Mouse (Mus musculus): ENCODE results near the gene Srsf7. TPM values are rescaled to one million over a fixed set of nuclear protein-coding genes. Genes with fewer than 3 reads are reported as not detected.
"Not testable (repeated sequence)": the region's sequence is repeated elsewhere in the genome, so short reads cannot be mapped to it uniquely, and the experiment has no call there.

Srsf7 gene
- 33.3 and 35.9 TPM in 2 replicates for polyA plus RNA-seq (2012; ENCODE audit: insufficient read depth, insufficient read length, missing spikeins)

DNA sequence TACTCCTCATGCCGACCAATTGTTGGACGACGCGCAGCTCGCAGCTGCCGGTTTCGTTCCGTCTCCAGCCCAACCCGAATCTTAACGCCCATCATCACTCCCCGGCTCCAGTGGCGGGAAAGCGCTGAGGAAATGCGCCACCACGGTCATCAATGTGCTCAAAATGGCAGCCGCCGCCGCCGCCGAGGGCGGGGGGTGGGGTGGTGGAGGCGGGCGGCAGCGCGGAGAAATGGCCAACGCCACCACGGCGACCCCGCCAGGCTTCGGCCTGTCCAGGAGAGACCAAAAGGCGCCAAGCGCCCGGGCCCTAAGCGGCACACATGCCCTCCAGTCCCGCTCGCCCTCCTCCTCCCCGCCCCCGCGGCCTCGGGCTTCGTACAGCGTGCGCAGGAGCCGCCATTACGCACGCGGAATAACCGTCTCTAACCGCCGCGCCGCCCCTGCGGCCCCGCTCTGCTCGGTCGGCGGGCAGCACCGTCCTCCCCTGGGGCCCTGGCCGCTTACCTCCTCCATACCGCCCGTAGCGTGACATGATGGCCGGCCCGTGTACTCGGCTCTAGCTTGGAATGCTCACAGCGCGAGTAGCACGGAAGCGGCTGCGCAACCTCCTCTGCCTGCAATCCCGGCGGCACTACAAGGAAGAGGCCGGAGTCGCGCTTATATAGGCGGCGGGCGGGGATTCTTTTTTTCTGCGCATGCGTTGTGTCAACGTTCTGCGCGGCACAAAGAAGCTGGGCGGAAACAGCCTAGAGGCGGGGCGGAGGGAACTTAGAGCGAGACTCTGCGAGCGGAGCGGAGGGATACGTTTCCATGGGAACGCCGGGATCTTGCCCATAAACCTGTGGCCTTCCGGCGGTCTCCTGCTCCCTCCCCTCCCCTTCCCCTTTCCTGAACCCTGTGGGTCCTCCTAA lies at the start of gene Srsf7, which contains the start of gene Ttc39d:
TSS of gene Srsf7 (minus strand) at position 637 of the 911 bp plus-strand sequence.
TSS of gene Ttc39d (plus strand) at position 790 of the 911 bp plus-strand sequence.
- Histone ChIP-seq H3K27ac (replicated peaks; ENCODE audit: low read depth, low read length) (peak within 1 kb of the TSS; percentile 88), H3K4me3 (ENCODE audit: insufficient read depth, low read depth, low read length) (peak within 1 kb of the TSS; percentile 97), H3K4me1 (ENCODE audit: control insufficient read depth, insufficient read depth, insufficient read length, low read length) (no peaks in the 10 kb centered on the region)

DNA sequence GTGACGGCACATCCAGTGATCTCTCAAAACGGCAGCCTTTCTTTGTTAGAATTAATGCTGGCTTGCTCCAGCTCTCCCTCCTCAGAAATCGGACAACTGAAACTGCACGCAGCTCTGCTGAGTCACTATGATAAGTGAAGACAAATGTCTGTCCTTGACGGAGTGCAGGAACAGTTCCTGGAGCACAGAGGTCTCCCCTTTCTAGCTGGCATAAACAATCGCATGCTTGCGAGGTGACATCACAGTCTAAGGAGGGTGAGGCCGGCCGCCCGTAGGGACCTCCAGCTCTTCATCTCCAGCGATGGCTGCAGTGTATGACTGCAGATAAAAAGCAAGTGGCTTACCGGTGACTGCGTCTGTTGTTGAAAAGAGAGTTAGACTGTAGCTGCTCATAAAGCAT lies 48.1 kb upstream of the Srsf7 start:
- Histone ChIP-seq H3K4me1 (ENCODE audit: control insufficient read depth, insufficient read depth, insufficient read length, low read length) (no peaks in the 10 kb centered on the region), H3K27ac (replicated peaks; ENCODE audit: low read depth, low read length) (peak overlapping the region; percentile 47; the same call in 1 of the 2 replicates), H3K4me3 (ENCODE audit: insufficient read depth, low read depth, low read length) (no peak overlapping the region)

DNA sequence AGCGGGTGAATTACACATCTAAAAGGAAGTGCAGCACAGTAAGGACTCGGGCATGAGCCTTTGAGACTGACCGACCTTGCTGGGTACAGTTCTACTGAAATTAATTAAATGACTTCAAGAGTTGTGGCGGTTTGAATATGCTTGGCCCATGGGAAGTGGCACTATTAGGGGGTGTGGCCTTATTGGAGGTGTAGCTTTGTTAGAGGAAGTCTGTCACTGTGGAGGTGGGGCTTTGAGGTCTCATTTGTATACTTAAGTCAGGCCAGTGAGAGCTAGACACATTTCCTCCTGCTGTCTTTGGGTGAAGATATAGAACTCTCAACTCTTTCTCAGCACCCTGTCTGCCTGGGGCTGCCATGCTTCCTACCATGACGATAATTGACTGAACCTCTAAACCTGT lies 47.3 kb upstream of the Srsf7 start:
- Histone ChIP-seq H3K4me3 (ENCODE audit: insufficient read depth, low read depth, low read length) (no peak overlapping the region), H3K27ac (replicated peaks; ENCODE audit: low read depth, low read length) (0 out of 2 replicates have a peak overlapping the region, but pooled peaks have one; percentile 16), H3K4me1 (ENCODE audit: control insufficient read depth, insufficient read depth, insufficient read length, low read length) (no peaks in the 10 kb centered on the region)

DNA sequence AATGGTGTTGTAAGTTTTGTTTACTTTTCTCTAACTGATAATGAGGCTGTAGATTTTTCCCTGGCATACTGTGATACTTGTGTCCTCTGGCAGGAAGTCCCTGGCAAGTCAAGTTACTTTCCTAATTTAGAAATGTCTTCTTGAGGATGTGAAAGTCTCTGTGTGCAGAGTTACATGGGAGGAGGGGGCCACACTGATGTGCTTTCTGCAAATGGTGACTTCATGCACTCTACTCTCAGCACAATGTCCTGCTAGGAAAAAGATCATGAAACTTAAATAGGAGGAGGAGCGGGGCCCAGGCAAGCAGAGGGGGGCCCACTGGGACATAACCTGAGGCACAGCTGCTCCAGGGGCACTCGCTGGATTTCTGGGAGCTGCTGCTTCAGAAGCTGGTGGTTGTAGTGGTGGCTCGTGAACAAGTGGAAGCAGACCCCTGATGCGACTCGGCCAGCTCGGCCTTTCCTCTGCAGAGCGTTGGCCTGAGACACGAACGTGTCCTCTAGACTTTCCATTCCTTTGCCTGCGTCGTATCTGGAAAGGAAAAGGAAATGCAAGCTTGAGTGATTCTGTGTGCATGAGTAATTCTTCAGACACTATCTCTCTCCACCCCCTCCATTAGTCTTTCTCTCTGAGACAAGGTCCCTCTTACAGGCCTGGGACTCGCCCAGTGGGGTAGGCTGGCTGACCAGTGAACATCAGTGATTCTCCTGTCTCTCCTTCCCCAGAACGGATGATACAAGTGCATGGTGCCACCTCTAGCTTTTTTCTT lies 45.8 kb upstream of the Srsf7 start:
- no peak overlapping the region for H3K4me3 ChIP-seq (ENCODE audit: insufficient read depth, low read depth, low read length)
- no peaks in the 10 kb centered on the region for H3K4me1 ChIP-seq (ENCODE audit: control insufficient read depth, insufficient read depth, insufficient read length, low read length)
- H3K27ac ChIP-seq (replicated peaks; ENCODE audit: low read depth, low read length), result peak overlapping the region; percentile 35; the same call in 1 of the 2 replicates

DNA sequence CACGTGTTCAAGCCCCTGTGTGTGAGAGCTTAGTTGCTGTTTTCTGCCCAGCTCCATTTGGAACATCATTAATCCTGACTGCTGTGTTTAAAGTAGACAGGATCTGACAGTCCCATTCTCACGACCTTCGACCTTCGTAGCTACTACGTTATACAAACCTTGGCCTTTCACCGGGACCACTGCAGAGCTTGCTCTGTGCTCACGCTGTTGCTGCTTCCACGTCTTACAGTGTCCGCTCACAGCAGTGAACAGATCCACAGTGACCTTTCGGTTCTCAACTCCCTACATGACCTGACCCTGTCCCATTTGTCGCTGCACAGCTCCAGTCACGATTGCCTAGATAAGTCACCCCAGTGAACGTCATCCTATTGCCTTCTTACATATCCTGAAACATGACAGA lies 36.0 kb upstream of the Srsf7 start:
- H3K4me1 ChIP-seq (ENCODE audit: control insufficient read depth, insufficient read depth, insufficient read length, low read length), result no peaks in the 10 kb centered on the region
- H3K4me3 ChIP-seq (ENCODE audit: insufficient read depth, low read depth, low read length), result no peak overlapping the region
- no peak overlapping the region for H3K27ac ChIP-seq (replicated peaks; ENCODE audit: low read depth, low read length)

DNA sequence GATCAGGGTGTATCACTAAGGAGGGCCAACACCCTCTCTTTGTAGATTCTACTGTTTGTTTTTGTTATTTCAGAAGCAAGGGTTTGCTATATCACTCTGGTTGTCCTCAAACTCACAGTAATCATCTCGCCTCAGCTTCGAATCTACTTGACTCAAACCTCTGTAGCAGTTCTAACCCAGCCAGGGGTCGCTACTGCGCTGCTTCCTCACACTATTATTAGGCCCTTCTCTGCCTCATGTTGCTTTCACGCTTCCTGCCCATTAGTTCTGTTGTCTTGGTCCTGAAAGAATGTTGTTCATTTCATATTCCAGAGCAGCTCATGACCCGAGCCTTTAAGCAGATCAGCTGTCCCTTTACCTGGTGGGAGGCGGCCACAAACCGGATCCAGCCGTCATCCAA lies 34.5 kb upstream of the Srsf7 start:
- Histone ChIP-seq H3K27ac (replicated peaks; ENCODE audit: low read depth, low read length) (no peak overlapping the region), H3K4me3 (ENCODE audit: insufficient read depth, low read depth, low read length) (no peak overlapping the region), H3K4me1 (ENCODE audit: control insufficient read depth, insufficient read depth, insufficient read length, low read length) (no peaks in the 10 kb centered on the region)

DNA sequence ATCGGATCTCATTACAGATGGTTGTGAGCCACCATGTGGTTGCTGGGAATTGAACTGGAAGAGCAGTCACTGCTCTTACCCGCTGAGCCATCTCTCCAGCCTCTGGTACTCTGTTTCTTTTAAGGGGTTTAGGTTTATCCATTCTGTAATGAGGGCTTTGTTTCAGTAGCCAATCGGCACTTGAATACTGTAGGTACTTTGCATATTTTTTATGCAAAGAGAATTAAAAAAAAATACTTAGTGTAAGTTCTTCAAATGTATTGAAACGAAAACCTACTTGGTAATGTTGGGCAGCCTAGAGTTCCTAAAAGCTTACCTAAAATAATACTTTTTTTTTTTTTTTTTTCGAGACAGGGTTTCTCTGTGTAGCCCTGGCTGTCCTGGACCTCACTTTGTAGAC lies 30.4 kb upstream of the Srsf7 start:
- H3K27ac ChIP-seq (replicated peaks; ENCODE audit: low read depth, low read length), result no peak overlapping the region
- no peak overlapping the region for H3K4me3 ChIP-seq (ENCODE audit: insufficient read depth, low read depth, low read length)
- no peaks in the 10 kb centered on the region for H3K4me1 ChIP-seq (ENCODE audit: control insufficient read depth, insufficient read depth, insufficient read length, low read length)

DNA sequence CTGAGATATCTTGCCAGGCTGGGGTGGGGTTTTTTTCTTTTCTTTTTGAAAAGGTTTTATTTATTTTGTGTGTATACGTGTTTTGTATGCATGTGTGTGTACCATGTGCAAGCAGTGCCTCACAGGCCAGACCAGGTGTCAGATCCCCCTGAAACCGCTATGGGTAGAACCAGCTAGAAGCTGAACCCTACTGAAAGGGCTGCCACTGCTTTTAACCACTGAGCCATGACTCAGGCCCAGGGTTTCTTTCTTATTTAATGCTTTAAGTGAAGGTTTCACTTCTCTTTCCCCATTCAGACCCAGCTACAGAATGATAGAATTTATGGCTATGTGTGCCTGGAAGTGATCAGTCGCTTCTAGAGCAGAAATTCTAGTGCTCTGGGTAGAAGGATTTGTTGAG lies 29.7 kb upstream of the Srsf7 start:
- Histone ChIP-seq H3K4me3 (ENCODE audit: insufficient read depth, low read depth, low read length) (no peak overlapping the region), H3K4me1 (ENCODE audit: control insufficient read depth, insufficient read depth, insufficient read length, low read length) (no peaks in the 10 kb centered on the region), H3K27ac (replicated peaks; ENCODE audit: low read depth, low read length) (no peak overlapping the region)

DNA sequence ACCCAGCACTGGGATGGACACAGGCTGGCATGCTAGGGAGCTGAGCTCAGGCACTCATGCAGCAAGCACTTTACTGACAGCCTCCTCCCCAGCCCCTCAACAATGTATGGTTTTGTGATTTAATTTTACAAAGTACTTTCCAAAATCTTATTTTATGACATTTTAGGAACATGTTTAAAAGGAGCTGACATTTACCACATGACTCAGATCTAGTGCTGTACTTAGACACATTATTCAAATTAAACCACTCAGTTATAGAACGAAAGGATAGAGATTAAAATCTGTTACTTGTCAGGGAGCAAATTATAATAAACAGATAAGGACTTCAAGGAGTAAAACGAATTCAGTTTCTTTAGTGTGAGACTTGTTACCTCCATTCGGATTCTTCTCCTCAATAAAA lies 28.4 kb upstream of the Srsf7 start:
- no peak overlapping the region for H3K27ac ChIP-seq (replicated peaks; ENCODE audit: low read depth, low read length)
- no peaks in the 10 kb centered on the region for H3K4me1 ChIP-seq (ENCODE audit: control insufficient read depth, insufficient read depth, insufficient read length, low read length)
- no peak overlapping the region for H3K4me3 ChIP-seq (ENCODE audit: insufficient read depth, low read depth, low read length)

DNA sequence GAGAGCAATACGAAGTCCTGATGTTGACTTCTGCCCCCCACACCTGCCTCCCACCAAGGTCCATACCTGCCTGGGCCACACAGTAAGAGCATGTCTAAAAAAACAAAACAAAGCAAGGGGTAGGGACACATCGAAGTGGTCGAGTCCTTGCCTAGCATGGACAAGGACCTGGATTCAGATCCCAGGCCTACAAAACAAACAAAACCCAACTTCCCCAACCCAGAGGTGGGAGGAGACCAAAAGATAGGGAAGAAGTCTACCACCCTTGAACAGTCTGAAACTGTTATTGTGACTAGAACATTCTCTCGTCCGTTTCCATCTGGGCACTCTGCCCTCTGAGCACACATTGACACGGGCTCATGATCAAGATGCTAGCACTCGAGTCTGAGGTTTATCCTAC lies 27.3 kb upstream of the Srsf7 start:
- Histone ChIP-seq H3K4me1 (ENCODE audit: control insufficient read depth, insufficient read depth, insufficient read length, low read length) (no peaks in the 10 kb centered on the region), H3K27ac (replicated peaks; ENCODE audit: low read depth, low read length) (no peak overlapping the region), H3K4me3 (ENCODE audit: insufficient read depth, low read depth, low read length) (no peak overlapping the region)

DNA sequence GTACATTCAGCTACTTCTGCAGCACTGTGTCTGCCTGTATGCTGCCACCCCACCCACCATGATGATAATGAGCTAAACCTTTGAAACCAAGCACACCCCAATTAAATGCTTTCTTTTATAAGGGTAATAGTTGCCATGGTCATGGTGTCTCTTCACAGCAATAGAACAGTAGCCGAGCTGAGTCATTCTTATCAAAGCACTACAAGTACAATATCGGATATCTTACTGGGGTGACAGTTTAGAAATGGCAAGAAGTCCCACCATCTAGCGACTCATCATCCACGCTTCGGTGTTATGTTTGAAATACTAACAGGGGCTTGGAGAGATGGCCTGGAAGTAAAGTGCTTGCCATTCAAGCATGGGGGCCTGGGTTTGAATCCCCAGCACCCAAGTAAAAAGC lies 26.7 kb upstream of the Srsf7 start:
- H3K27ac ChIP-seq (replicated peaks; ENCODE audit: low read depth, low read length), result no peak overlapping the region
- H3K4me3 ChIP-seq (ENCODE audit: insufficient read depth, low read depth, low read length), result no peak overlapping the region
- no peaks in the 10 kb centered on the region for H3K4me1 ChIP-seq (ENCODE audit: control insufficient read depth, insufficient read depth, insufficient read length, low read length)

DNA sequence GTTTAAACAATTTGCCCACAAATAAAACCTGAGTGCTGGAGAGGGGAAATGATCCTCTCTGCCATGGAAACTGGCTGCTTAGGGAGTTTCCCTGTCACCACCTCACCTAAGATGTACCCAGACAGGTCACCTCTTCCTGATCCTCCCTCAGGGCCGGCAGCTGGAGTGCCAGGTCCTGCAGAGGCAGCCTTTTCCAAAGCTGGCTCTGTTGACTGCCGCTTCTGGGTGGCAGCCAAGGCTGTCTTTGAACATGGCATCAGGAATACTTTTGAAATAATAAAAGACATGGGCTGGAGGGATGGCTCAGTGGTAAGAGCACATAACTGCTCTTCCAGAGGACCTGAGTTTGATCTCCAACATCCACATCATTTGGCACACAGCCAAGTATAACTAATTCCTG lies 22.3 kb upstream of the Srsf7 start:
- Histone ChIP-seq H3K4me3 (ENCODE audit: insufficient read depth, low read depth, low read length) (no peak overlapping the region), H3K27ac (replicated peaks; ENCODE audit: low read depth, low read length) (no peak overlapping the region), H3K4me1 (ENCODE audit: control insufficient read depth, insufficient read depth, insufficient read length, low read length) (no peaks in the 10 kb centered on the region)

DNA sequence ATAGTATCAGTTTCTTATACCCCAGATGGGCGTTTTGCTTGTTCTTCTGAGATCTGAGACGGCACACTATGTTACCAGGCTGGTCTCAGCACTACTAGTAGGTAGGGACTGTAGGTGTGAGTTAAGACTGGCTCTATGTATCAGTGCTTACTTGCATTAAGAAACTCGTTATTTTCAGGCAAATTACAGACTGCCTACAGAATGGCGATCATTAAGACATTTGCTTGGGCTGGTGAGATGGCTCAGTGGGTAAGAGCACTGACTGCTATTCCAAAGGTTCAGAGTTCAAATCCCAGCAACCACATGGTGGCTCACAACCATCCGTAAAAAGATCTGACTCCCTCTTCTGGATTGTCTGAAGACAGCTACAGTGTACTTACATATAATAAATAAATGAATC lies 18.0 kb upstream of the Srsf7 start:
- not testable (repeated sequence) for H3K27ac ChIP-seq (replicated peaks; ENCODE audit: low read depth, low read length); H3K4me3 ChIP-seq (ENCODE audit: insufficient read depth, low read depth, low read length); H3K4me1 ChIP-seq (ENCODE audit: control insufficient read depth, insufficient read depth, insufficient read length, low read length)

DNA sequence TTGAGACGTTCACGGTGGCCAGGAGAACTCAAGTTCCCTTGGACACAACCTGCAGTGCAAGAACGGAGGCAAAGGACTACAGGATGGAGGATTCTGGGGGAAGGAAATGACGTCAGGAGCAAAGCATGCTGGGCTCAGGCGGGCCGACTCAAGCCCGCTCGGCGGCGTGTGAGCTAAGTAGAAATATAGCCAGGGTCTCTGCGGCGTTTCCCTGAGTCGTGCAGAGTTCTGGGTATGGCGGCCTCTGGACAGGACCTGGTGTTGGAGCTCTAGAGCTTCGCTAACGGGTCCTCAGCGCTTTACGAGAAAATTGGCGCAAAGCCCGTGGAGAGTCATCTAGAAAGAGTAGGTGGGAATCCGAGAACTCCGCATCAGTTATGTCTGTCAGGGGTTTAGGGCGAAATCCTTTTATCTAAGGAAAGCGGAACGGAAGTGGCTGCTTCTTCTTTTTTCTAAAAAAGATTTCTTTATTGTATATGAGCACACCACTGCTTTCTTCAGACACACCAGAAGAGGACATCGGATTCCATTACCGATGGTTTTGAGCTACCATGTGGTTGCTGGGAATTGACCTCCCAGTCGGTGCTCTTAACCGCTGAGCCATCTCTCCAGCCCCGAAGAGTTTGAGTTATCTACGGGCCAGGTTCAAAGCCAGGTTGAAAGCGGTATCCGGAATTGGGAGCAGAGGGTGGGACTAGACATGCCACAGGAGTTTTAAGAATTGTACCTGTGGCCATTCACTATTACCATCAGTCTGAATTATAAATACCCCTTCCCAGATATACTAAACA lies 17.4 kb upstream of the Srsf7 start, which contains the start of gene Gemin6:
TSS of gene Gemin6 (plus strand) at position 116 of the 791 bp plus-strand sequence.
- Histone ChIP-seq H3K4me3 (ENCODE audit: insufficient read depth, low read depth, low read length) (peak within 1 kb of the TSS; percentile 71), H3K27ac (replicated peaks; ENCODE audit: low read depth, low read length) (peak within 1 kb of the TSS; percentile 51; the same call in 1 of the 2 replicates), H3K4me1 (ENCODE audit: control insufficient read depth, insufficient read depth, insufficient read length, low read length) (peaks cover 2% of the 10 kb centered on the region; the same call in 1 of the 2 replicates)
